Mouse (Mus musculus): ENCODE measurements around the gene Foxred2.

Foxred2 gene

DNA sequence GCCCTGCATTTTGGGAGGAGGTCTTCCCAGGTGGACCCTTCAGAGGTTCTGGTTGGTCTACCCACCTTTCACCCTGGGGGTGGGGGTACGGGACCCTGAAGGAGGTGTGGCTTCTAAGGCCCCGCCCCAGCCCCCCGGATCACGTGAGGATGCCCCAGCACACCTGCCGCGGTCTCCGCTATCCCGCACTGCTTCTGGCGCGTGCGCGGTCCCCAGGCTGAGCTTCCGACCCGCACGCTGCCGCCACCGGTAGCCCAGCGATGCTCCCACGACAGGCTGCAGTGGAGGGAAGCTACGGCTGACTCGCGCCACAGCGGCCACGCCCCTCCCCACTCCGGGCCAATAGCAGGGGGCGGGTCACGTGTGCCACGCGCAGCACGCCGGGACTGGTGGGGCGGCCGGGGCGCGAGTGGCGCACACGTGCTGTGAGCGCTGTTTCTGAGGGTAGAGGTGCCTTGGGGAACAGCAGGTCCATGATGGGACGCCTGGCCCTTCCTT is at the start of gene Foxred2:
Gene Foxred2 (minus strand): TSS at position 319 of the 498 bp plus-strand sequence.
- no peak for DNase-seq (ENCODE audit: low read depth)

DNA sequence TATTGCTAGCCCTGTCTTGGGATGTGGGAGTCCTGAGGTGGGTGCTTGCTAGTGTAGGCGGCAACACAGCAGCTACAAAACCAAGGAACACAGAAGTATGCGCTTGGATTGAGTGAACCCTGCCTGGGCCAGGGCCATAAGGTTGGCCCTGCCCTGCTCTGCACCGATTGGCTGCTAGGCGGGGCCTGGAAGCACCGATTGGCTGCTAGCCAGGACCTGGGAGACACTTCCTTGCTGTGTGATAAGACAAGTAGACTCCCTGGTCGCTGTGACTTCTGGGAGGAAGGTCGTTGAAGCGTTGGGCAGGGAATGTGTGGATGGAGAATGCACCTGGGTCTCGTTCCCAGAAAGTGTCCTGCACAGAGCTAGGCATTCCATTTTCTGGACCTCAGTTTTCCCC is 47.4 kb upstream of the Foxred2 start:
- DNase-seq (ENCODE audit: low read depth): peak; percentile 23

DNA sequence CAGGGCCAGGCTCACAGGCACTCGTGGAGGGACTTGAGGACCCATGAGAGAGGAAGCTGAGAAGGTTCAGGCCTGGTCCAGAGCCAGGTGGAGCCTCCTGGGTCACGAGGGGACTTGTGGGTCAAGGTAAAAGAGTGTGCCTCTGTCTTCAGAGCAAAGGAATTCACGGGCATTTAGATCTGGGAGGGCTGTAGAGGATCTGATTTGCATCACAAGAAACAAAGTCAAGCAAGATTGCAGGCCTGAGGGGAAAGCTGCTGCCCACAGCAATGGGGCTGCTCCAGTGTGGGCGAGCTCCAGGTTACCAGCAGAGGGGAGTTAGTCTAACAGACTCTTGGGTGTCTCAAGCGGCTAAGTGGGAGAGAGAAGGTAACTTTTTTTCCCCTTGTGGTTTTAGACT is 44.9 kb upstream of the Foxred2 start:
- no peak for DNase-seq (ENCODE audit: low read depth)

DNA sequence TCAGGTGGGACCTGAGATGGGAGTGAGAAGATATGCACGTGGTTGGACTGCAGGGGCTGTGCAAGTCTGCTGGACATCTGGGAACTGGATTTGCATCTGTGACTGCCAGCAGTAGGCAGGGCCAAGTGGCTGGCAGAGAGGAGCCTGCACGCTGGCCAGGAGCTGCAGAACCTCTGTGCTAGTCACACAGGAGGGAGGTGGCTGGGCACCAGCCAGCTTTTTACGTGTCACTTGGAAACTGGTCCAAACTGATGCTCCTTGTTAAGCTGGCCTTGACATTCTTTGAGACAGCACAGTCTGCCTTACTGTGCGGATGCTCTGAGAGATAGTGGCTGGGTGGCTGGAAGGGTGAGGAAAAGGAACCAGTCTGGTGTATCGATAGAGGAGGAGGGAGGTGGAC is 32.0 kb upstream of the Foxred2 start:
- no peak for DNase-seq (ENCODE audit: low read depth)

DNA sequence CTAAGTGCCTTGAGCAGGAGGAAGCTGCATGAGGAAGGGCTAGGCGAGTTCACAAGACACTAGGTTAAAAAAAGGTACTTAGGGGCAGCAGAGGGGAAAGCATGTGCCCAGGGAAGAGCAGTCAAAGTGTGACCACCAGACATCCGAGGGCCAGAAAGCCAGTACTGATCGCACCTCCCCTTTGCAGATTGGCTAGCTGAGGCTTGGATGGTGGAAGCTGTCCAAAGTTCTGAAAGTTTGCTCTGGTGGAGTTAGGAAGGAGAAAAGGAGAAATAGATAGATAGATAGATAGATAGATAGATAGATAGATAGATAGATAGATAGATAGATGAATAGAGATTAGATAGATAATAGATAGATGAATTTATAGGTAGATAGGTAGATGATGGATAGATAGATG is 26.9 kb upstream of the Foxred2 start:
- DNase-seq (ENCODE audit: low read depth): no peak

DNA sequence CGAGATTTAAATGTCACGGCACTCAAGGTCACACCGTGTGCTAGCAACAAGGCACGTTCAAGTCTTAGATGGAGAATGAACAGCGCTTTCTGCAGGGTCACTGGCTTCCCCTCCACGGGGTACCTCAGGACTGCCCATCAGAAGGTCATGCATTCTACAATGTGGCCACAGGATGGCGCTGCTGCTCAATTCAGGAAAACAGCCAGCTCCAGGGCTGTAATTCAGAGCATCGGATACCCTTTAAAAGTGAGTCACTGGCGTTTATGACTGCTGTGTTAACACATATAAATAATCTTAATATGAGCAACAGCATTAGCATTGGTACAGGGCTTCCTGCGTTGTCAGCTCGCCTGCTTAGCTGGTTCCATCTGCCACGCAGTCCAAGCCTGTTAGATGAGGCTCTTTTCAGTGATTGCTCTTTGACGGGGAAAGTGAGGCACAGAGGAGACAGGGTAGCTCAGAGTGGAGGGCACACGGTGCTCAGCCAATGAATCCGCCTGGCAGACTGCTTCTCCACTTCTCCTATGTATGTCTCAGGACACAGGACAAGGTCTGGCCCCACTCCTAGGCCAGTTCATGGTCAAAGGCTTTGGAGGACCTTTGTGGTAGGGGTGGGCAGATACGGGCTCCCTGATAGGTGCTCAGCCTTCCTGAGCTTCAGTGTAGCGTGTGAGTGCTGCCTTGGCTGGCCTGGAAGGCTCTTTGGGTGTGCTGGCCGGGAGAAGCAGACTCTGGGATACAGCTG is 25.8 kb upstream of the Foxred2 start:
- DNase-seq (ENCODE audit: low read depth): peak; percentile 50

DNA sequence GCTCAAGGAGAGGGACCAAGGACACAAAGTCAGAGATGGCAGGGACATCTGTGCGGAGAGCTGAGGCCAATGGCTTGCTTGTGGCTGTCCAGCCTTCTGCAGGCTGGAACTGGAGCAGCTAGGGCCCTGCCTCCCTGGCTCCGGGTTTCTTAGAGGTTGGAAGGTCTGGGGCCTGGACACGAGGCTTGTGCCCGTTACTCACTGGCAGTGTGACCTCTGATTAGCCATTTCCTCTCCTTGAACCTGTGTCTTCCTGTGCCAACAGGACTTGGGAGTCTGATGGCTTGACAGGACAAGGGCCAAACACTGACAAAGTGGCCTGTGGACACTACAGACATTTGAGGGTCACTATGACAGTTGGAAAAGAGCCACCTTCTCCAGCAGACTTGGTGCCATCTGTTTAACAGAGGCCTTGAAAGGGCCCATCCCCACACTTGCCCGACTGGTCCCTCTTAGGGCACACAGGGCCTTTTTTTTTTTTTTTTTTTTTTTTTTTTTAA is 24.7 kb upstream of the Foxred2 start:
- DNase-seq (ENCODE audit: low read depth): no peak

DNA sequence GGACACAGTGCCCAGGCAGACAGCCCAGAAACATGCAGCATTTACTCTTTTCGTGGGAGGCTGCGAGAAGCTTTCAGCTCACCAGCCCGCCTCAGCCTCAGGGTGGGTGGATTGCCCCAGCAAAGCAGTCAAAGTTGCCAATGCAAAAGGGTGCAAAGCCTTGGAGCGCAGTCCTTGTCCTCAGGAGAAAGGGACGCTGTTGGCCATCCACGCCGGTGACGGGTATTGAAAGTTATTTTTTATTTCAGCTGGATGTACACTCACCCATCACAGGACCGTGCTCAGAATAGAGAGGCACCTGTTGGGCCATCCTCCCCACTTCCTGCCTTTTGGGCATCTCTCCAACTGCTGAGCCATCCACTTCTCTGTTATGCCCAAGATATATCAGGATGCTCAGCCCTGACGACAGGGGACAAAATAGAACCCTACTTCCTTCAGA is 22.9 kb upstream of the Foxred2 start:
- DNase-seq (ENCODE audit: low read depth): no peak

DNA sequence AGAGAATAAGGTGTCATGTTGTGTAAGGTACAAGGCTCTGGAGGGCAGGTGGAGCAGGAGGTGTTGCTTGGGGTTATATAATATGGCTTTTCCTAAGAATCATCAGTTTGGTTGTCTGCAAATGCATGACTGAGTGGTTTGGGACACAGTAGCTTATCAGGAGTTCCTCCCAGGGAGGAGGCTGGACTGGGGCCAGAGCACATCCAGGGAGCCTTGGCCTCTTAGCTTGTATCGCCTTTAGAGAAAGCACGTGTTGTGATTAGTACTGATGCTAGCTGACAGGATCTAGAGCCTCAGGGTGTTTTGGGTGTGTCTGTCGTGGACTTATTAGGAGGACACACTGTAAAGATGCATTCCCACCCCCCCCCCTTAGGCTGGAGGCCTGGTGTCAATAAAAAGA is 21.1 kb upstream of the Foxred2 start:
- no peak for DNase-seq (ENCODE audit: low read depth)

DNA sequence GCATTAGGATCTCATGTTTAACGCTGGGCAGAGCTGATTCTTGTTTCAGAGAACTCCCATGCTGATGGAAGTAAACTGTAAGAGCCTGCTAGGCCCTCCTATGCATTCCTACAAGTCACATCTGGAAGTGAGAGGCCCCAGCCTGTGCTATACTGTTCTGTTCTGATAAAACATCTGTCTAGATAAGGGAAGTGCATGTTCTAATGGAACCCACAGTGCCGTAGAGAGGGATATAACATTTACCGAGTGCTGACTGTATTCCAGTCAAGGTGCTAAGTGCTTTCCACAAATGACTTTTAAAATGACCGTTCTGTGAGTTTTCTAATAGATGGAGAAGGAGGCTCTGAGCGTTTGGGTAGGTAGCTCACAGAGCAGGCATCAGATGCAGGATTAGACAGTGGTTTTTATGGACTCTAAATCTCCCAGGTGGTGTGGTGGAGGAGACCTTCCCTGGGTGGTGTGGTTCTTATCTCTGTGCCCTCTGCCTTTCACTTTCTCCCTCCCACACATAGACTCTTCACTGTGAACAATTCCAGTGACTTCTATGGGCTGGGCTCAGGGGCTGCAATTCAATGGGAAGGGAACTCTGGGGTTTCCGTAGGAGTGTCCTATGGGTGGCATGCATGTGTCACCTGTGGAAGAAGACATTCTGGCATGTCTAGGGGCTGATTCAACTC is 17.8 kb upstream of the Foxred2 start:
- DNase-seq (ENCODE audit: low read depth): peak; percentile 61

DNA sequence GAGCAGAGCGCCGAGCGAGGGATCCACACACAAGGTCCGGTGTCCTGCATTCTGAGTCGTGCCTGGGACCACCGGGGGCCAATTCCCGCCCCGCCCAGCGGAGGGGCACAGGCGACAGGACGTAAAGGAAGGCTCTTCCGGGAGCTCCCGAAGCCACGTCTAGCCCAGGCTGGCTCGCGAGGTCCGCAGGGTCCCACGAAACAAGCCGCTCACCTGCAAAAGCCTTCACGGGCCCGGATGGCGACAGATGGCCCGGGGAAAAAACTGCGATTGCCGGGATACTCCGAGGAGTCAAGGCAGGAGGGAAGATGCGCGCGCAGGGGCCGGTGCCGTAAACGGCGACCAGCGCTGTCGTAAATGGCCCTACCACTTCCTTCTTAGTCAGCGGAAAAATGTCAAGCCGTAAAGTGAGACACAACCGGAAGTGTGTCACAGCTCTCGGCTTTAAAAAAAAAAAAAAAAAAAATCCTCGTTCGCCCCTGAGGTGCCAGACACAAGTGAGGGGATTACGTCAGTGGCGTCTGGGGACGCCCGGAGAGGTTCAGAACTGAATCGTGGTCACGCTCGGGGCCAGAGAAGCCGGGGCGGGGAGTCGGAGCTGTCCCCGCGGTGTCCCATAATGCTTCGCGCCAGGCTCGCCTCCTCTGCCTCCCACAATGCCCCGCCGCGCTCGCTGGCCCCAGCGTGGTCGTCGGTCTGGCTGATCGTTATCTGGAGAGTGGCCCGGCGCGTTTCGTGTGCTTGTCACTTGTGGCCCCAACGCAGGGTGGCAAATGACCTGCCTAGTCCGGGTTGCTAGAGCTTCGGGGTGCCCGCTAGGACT is 14.2 kb upstream of the Foxred2 start, which contains the start of gene Eif3d:
Gene Eif3d (minus strand): TSS at position 344 of the 823 bp plus-strand sequence.
- peak; percentile 87 for DNase-seq (ENCODE audit: low read depth)

DNA sequence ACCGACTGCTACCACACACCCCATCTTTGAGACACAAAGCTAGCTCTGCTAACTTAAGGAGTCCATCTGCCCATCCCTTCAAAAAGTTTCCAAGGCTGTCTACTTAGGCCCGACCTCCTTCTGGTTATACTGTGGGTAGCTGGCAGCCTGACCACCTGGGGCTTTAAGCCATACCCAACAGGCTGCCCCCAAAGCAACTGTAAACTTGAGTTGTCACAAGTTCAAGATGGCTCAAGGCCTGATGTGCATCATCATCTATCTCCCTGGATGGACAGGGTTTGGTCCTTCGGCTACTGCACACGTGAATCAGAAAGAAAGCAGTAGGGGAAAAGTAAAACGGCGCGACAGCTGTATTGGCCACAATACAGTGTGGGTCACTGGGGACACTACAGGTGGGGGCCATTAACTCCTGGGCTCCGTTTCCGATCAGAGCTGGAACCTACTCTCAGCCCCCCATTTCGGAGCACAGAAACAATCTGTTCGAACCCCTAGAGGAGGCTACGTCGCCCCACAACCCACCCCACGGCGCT is 13.5 kb upstream of the Foxred2 start:
- no peak for DNase-seq (ENCODE audit: low read depth)

DNA sequence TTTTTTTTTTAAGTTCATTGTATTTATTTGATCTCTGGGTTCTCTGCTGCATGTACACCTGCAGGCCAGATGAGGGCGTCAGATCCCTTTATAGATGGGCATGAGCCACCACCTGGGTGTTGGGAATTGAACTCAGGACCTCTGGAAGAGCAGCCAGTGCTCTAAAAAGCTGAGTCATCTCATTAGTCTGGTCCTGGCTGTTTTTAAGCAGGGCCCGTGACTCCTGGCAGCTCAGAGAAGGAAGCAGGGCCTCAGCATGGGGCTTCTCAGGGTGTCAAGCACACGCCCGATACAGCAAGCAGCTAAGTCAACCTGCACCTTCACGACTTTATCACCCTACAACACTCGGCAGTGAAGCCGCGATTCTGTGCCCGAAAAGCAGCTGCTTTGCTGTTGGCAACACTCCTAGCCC is 8.6 kb upstream of the Foxred2 start:
- peak; percentile 56 for DNase-seq (ENCODE audit: low read depth)

DNA sequence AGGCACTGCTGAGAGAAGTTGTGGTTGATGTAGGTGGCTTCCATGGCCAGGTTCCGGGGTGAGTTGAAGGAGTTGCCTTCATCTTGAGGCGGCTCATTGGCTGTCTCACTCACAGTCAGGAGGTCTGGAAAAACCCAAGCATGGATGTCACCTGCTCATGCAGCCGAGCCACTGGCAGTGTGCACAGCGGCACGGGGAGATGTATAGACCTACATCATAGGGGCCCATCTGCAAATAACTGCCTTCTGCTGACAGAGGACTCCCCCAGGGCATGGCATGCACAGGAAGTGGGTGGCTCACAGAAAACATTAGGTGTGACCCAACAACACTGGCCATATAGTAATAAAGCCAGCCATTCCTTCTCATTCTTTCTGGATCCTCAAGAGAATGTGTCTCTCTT is 5.9 kb upstream of the Foxred2 start:
- DNase-seq (ENCODE audit: low read depth): no peak

DNA sequence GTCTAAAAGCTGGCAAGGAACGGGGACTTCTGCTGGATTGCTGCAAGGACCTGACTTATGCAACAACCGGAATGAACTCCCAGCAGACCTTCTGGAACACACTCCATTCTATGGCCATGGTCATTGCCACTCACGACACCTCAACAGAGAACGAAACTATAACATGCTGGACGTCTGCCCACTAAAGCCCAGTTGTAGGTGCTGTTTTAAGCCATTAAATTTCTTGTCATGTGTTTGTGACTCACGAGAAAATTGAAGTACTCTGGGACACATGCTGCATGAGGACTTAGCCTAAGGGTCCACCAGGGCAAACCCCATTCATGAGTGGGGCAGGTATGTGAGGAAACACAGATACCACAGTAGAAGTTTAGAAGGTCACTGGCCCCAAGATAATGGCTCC is 4.2 kb upstream of the Foxred2 start:
- no peak for DNase-seq (ENCODE audit: low read depth)

DNA sequence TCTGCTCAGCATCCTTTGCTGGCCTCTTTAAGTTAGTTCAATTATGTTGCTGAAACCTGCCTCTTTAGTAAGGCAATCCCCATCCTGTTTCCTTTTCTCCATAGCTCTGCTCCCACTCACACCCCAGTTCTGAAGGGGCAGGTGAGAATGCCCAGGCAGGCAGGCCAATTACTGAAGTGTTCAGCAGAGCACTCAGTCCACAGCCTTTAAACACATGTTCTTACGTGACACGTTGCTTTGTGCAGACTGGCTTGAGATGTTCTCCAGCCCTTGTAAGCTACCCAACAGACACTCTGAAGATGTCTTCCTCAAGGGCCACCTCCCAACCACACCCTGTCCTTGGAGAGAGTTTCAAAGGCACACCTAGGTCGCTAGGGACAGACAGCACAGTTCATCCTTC is 1.5 kb upstream of the Foxred2 start:
- DNase-seq (ENCODE audit: low read depth): no peak

DNA sequence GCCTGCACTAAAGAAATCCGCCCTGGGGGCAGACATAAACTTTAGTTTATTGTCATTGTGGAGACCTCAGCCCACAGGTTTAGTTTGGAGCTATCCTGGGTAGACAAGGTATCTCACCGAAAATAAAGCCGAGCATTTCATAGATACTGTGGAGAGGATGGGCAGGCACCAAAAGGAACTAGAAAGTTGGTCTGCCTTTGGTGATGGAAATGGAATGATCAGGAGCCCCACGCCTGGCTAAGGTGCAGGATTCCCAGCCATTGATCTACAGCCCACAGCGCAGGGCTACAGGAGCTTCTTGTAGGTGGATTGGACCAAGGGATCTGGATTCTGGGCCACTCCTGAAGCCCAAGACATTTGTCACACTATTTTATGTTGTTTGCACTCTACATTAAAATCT is 1.1 kb upstream of the Foxred2 start:
- no peak for DNase-seq (ENCODE audit: low read depth)

DNA sequence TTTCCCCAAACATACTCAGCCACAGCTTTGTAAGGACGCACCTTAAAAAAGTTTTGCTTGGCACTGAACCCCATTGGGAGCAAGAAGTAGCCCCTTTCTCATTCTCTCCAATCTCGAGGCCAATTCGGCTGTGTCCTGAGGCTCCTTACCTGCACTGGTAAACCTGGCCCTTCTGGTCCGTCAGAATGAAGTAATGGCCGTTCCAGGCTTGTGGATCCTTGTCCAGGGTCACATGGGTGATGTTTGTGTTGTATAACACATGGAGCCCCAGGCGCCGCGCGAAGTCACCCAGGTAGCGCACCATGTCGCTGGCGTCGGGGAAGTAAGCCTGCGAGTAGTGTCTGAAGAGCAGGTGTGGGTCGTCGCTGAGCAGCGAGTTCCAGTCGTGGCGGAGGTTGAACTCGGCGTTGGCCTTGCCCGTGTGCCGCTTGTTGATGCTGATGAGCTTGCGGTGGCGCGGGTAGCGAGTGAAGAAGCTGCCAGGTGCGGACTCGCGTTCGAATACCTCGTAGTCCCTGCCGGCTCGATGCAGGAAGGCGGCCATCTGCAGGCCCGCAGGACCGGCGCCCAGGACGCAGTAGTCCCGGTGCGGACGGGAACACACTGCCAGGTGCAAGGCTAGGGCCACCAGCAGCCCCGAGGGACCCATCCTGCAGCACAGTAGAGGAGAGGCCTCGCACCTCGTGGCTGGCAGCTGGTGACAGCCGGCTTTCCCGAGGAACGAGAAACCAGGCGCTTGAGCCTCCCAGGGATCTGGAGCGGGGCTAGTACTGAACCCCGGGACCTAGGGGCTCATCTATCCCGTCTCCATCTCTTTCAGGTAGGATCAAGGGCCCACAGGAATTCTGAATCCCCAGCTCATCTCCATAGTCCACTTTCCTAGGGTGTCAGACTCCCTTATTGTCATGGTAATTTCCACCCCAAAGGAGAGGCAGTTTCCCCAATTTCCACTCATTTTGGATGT is 800 bp downstream of the Foxred2 start:
- no peak for DNase-seq (ENCODE audit: low read depth)

DNA sequence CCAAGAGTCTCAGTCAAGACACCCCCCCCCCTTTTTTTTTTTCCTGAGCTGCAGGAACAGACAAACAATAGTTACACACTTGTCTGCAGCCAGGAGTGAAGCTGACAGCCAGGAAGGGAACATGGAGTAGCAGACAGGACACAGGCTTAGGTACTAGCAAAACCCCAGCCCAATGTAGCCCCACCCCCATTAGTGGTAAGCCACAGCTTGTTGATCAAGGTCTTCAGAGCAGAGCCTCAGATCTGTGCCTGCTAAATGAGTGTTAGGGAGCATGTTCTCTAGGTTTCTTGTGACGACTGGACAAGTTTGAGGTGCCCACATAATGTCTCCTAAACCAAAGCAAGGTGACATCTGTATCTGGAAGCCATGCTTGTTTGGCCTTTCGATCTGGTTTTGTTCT is 2.2 kb downstream of the Foxred2 start:
- no peak for DNase-seq (ENCODE audit: low read depth)

DNA sequence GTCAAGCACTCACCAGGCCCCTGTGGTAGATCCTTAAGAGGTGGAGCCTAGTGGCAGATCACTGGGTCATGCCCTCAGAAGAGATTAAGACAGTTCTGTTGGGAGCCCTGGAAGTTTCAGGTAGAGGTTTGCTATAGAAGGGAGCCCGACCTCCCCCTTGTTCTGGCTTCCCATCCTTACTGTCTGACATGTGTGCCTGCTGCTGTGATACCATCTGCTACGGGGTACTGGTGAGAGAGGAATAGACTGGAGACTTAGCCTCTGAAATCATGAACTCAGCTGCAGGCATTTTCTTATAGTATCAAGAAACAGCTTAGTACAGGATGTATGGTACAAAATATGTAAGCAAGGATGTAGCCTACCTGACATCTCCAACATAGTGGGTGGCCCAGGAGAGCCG is 3.6 kb downstream of the Foxred2 start:
- no peak for DNase-seq (ENCODE audit: low read depth)

DNA sequence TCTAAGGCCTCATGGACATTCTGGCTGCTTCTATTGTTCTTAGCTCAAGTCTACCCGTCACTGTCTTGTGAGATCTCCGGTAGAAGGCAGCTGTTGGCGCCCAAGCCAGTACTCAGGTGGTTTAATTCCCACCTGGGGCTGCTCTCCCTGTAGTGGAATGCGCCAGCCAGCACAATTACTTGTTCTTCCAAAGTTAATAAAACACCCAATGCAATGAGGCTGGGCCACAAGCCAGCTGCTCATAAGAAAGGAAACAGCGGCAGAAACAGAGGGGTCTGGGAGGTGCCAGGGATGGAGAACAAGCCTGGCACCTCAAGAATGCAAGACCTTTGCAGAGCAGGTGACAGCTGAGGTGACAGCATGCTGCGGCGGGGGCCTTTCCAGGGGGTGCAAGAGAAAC is 7.5 kb downstream of the Foxred2 start:
- DNase-seq (ENCODE audit: low read depth): no peak
